Mouse (Mus musculus) erythroblast, embryonic 14.5 days (primary cell): ENCODE measurements around the gene Drd4.

Experiments
- GATA1 ChIP-seq: IDR thresholded peaks from 2 replicates; pipeline ENCODE4 v1.6.1; 2012; ENCODE audit warnings: low read length, inconsistent platforms, mixed read lengths
- TAL1 ChIP-seq: IDR thresholded peaks from 3 replicates; pipeline ENCODE4 v1.6.1; 2012; ENCODE audit warnings: low read length, inconsistent platforms, mixed read lengths

GRCm38 (mm10) chr7:141317619-141318132, 25.9 kb downstream of the Drd4 start:
- TF ChIP-seq GATA1 (no peak), TAL1 (no peak)
